Mouse (Mus musculus) adrenal gland, adult 18-20 months (tissue): ENCODE data around the gene Spg11. TPM values are rescaled to one million over a fixed set of nuclear protein-coding genes. Genes with fewer than 3 reads are reported as not detected.
"Not testable (repeated sequence)": the region's sequence is repeated elsewhere in the genome, so short reads cannot be mapped to it uniquely, and the experiment has no call there.

Experiments
- DNase-seq, 2 experiments: peaks; one replicate each; pipeline ENCODE4 v3.0.0; 2021 to 2022; ENCODE audit warnings: low spot score in 2 of 2
- microRNA-seq, 2 experiments: library from miRNA; unstranded; fragments of <30 nt; microRNA quantifications; one replicate each; pipeline ENCODE4 v1.2.0; 2021; ENCODE audit warnings: borderline number of aligned reads in 2 of 2
- total RNA-seq, 2 experiments: library from RNA; stranded (reverse); gene quantifications; 1 replicate in 1 of 2; 2 replicates in 1 of 2; pipeline ENCODE4 v1.2.3; 2021

The Spg11 gene
- total RNA-seq, 2 experiments from 2014 or later: 16.1 to 17.9 TPM

DNA sequence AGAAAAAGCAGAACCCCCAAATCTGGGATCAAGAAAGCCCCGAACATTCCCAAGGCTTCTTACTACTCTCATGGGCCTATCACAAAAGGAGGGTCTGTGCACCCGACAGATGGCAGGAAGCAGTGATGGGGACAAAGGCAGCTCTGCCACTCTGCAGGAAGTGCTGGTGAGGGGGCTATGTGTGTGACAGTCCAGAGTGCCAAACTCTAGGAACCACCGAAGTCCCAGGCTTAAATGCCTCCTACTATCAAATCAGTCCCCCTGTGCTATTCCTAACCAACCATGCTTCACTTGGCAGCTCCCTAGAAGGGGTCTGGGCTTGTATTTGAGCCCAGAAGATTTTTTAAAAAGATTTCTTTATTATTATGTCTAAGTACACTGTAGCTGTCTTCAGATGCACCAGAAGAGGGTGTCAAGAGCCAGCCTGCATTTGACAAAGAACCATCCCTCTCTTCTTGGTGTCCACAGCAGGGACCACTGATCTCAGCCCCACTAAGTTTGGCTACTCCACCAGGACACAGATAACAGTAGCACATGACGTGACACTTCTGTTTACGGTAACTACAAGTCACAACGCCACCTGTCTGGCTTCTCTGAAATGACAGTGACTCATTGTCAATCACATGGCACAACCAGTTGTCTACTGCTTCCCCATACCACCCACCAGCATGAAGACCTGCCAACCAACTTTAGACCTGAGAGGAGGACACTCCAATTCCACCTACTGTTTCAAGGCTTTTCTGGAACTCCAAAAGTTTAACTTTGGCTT lies 48.9 kb downstream of the Spg11 start:
- DNase-seq: no peak

DNA sequence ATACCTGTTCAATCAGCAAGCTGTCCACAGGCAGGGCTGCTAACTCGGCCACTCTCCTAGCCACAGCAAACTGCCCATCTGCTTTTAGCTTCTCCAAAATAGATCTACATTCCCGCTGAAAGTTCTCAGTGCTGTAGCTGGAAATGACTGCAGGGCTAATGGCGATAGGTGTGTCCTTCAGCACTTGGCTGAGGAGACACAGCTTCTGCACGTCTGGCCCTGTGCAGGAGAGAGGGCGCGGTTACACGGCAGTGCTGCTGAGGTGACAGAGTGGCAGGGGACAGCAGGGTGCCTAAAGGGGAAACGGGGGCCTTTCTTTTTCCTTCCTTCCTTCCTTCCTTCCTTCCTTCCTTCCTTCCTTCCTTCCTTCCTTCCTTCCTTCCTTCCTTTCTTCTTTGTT lies 51.9 kb downstream of the Spg11 start:
- no peak for DNase-seq

DNA sequence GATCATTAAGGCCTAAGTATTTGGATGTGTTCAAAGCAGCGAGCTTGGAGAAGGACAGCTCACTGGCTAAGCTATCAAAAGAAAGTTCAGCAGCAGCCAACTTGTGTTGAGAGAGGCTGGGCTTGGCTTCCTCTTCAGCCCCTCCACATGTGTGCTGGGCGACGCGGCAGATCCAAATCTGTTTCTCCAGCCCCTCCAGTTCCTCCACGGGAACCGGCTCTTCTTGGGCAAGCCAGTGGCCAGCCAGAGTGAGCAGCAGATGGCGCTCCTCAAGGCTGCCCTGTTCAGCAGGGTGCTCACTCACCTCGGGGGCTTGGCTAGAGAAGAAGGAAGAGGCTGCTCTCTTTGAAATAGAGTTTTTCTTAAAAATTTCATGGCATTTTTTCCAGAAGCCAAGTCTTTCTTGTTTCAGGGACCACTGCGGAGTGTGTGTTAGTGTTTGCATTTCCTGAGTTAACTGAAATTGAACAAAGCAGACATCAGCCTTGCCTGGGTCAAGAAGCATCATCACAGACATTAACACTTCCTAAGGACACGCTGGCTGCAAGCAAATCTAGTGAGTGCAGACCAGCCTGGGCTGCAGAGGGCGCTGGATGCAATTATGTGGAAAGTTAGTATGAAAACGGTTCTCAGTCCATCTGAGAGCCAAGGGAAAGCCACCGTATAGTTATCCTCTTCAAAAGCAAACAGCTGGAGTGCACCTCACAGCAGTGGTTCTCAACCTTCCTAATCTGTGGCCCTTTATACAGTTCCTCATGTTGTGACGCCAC lies 52.8 kb downstream of the Spg11 start:
- DNase-seq: no peak

DNA sequence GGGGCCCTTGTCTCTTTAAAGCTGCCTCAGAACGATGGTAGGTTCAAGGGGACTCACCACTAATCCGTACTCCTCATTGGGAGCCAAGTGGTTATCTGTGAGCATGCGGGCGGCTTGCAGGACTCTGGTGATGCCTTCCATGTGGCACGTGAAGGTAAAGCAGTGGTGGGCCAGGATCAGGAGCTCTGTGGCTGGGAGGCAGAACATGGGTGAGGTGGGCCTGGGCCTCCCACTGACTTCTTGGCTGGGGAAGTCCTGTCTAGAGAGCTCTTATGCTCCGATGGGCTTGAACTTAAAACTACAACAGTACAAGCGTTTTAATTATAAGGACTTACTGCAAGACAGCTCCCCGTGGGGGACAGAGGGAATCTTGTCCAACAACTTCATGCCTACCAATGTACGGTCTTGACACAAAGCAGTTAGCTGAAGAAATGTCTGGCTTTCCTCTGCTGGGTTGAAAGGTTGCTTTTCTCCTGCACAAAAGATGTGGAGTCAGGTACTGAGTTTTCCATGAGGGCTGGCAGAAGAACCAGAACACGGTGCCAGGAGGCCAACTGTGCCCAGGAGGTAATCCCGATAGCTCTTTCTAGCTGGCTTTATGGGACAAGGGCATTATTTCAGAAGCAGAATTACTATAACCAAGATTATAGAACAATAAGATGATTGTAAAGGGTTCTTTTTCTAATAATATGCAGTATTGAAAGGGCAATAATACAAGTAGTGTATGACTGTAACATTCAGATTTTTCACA lies 58.6 kb downstream of the Spg11 start:
- no peak for DNase-seq

DNA sequence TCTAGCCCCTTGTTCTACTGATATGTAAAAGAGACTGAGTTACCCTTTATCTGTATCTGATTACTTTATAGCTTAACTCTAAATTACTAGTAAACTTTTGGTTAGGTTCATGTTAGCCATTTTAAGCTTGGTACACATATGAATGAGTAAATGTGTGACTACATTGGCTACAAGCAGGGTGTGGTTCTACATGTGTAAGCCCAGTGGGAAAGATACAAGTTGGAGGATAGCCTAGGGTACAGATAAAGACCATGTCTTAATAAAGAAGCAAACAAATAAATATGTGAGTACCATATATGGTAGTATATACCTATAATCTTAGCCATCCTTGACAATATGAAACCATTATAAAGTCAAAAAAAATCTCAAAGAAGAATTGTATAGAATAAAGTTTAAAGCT lies 74.3 kb downstream of the Spg11 start:
- no peak for DNase-seq

DNA sequence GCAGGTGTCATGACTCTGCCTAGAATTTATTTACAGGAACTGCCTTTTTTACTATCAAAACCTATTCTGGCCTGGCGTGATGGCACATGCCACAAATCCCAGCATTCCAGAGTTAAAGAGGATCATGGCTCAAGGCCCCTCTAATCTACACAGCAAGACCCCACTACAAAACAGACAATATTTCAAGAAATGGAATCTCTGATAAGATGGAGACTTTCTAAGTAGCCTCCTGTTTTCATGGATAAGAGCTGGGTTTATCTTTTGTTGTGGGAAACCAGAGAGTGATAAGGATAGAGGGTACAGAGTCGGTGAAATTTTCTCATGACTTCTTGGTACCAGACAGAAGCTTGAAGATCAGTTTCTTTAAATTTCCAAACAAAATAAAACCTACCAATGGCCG lies 82.1 kb downstream of the Spg11 start:
- DNase-seq: no peak

DNA sequence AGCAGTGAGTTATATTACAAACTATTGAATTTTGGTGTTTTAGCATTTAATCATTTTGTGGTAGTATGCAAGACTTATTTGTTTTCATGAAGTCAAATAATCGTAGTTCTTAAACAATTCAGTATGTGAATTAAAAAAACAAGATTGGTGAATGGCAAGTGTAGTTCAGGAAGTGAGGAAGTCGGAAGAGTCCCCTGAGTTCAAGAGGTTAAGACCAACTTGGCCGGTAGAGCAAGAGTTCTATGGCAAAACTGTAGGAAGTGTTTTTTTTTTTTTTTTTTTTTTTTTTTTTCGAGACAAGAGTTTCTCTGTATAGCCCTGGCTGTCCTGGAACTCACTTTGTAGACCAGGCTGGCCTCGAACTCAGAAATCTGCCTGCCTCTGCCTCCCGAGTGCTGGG lies 86.2 kb downstream of the Spg11 start:
- DNase-seq: no peak

DNA sequence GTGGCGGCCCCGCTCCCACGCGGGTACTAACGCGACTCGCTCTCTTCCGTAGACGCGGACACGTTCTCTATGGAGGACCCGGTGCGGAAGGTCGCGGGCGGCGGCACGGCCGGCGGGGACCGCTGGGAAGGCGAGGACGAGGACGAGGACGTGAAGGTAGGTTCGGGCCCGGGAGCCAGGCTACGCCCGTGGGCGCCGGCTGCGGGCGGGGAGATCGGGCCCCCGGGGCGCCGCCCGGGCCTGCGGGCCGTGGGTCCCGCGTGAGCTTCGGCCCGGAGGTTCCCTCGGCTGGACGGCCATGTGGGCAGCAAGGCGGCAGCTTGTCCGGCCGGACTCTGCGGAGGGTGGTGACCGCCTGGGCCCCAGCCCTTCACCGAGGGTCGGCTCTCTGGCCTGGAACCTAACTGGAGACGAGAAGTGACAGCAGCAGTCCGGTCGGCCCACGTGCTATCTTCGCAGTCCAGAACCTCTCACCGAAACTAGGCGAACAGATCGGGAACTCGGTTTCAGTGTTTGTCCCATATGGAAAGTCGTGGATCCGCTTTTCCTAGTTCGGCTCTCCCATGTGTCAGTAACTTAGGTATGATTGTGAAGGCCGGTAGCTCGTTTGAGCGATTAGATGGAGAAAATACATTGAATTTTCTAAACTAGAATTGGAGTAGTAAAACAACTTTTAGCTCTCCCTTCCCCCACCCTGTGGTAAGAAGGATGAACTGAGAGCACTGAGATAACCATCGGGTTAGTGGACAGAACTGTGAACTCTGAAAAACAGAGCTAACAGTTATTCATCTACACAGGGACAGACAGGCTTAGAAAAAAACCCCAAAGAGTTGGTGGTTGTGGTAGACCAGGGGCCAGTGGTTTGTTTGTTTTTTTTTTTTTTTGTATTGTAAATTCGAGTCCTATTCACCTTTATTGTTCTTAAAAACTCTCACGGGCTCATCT lies 89.2 kb downstream of the Spg11 start:
- DNase-seq: peak; percentile 55 to 60

DNA sequence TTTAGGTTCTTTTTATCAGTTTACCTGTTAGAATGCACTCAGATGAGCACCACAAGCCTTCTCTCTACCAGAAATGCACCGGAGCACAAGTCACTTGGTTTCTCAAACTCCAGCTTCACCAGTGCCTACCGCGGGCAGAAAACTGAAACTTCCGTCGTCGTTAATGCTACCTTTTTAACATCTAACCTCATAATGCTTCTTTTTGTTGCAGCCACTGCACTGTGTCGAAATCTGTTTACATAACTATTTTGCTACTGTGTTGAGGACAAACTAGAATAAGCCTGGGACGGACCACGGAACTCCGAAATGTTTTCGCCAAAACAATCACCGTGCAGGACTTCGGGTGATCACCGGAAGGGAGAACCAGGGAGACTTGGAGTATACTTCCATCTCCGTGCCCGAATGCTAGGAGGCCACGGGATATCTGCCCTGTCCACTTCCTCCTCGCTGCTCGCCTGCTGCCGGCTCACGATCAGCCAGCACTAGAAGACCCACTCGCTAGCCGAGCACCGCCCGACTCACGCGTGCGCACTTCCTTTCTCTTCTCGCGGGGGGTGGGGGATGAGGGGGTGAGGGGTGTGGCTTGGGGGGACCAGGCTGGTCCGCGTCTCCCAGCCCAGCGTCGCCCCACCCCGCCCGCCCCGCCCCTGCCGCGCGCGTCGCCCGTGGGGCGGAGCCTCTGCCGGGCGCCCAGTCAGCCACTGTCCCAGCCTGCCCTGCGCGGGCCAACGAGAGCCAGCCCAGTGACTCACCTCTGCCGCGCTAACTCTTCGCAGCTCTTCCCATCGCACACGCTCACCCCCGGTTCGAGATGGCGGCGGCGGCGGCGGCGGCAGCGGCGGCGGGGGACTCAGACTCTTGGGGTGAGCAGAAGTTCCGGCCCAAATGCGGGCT lies 90.1 kb downstream of the Spg11 start, which contains the start of gene Eif3j1:
Gene Eif3j1 (plus strand): TSS at position 685 of the 894 bp plus-strand sequence.
- DNase-seq: peak; percentile 81 to 88

DNA sequence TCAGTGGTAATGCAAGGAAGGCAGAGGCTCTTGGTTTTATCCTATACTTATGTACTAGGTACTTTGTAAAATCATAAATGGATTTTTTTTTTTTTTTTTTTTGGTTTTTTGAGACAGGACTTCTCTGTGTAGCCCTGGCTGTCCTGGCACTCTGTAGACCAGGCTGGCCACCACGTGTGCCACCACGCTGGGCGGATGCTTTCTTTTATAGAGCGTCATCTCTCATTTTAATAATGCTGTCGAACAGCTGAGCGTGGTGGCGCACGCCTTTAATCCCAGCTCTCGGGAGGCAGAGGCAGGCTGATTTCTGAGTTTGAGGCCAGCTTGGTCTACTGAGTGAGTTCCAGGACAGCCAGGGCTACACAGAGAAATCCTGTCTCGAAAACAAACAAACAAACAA lies 91.1 kb downstream of the Spg11 start:
- not testable (repeated sequence) for DNase-seq

DNA sequence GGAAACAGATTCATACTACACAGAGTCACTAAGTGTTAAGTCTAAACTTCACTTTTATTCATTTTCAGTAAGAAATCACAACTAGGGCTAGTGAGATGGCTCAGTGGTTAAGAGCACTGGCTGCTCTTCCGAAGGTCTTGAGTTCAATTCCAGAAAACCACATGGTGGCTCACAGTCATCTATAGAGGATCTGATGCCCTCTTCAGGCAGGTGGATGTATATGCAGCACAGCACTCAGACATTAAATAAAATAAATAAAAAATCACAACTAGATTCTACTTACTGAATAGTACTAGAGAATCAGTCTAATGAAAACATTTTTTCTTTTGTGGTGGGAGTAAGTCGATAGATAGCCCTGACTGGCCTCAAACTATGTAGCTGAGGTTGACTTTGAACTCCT lies 95.9 kb downstream of the Spg11 start:
- DNase-seq: no peak

DNA sequence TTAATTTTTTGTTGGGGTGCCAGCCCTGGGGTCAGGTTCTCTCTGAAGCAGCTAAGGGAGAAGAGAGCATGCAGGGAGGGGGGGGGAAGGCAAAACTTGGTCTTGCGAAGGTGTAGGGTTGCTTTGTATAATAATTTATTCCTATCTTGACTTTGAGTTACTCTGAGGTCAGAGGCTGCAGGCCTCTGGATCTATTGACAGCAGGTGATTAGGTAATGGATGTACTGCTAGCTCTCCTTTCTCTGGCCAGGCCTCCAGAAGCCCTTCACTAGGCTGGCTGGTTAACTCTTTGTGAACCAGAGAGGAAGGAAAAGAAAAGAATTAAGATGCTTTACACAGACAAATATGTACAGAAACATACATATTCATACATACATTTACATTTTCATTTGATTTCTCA lies 99.5 kb downstream of the Spg11 start:
- no peak for DNase-seq

DNA sequence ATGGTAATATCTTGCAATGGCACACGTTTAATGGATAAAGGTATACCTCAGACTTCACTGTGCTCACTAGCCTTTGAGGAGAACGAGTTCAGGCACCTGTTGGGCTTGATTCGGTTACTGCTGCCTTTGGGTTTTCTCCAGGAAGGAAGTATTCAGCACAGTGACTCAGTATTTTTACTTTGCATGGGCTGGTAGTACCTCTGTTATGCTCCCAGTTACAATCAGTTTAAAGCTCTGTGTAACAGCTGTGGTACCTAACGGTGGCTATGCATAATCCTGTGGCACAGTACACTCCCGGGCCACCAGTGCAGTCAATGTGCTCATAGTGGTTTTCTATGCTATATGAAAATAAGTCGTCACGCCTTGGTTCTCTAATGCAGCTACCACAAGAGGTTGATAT lies 106.7 kb downstream of the Spg11 start:
- DNase-seq: no peak

DNA sequence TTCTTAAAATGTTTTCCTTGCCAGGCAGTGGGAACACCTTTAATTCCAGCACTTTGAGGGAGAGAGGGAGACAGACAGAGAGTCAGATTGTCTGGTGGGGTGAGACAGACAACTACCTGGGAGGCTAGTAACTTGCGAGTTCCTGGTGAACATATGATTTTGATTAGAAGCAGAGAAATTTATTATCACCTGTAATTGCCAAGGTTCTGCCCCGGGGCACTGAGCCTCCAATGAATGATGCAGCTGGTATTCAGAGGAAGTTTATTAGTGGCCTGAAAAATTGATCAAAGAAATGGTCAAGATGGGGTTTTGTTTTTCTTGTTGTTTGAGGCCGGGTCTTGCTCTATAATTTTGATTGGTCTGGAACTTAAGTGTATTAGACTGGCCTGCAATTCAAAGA lies 109.4 kb downstream of the Spg11 start:
- no peak for DNase-seq

Small RNAs within 50 kb of the gene (microRNA-seq; reads per million reads assigned to microRNA genes)
- 0 reads per million in 2 experiments for gene Gm47314

Other genes with a start within 250 kb of the Spg11 start
- 10 to 100 TPM; 19.8 to 25.4 TPM for gene Ctdspl2, start 162.4 kb downstream of the Spg11 start, total RNA-seq
- not detected for gene Mageb3, start 162.3 kb downstream of the Spg11 start, total RNA-seq
- gene Eif3j1, start 89.8 kb downstream of the Spg11 start, total RNA-seq: 10 to 100 TPM; 16.9 to 18.7 TPM
- gene B2m, start 29.3 kb upstream of the Spg11 start, total RNA-seq: 1,000 to 10,000 TPM in 1 of 2 experiments, 100 to 1,000 TPM in 1; 825 to 1,833 TPM
- gene Trim69, start 42.3 kb upstream of the Spg11 start, total RNA-seq: under 1 TPM in 1 of 2 experiments, not detected in 1; 0.16 TPM
- gene Patl2, start 67.8 kb upstream of the Spg11 start, total RNA-seq: not detected
- gene Terb2, start 67.9 kb upstream of the Spg11 start, total RNA-seq: not detected
- gene Sord, start 116.4 kb upstream of the Spg11 start, total RNA-seq: 10 to 100 TPM; 68.2 to 83.0 TPM
- under 1 TPM in 1 of 2 experiments, not detected in 1; 0.13 TPM for gene Duox2, start 180.1 kb upstream of the Spg11 start, total RNA-seq
- not detected for gene Duoxa2, start 180.5 kb upstream of the Spg11 start, total RNA-seq
- gene Duoxa1, start 195.3 kb upstream of the Spg11 start, total RNA-seq: not detected
- gene Duox1, start 197.3 kb upstream of the Spg11 start, total RNA-seq: under 1 TPM in 1 of 2 experiments, not detected in 1; 0.07 TPM